10 mouse cellular contexts compared by ENCODE assay signal in genomic region chr1:127414500-127414899, GRCm38 (mm10).
DNase-seq lines count a peak whose midpoint lies in the region; ATAC-seq and TF ChIP-seq lines count a peak whose summit lies in the region.
"Had no signal": no experiment of that assay in that cellular context is flagged by ENCODE, and none has a peak within 500 bp of the region (broad histone marks: within the 10 kb centered on the region; RNA-seq: fewer than 3 reads in every experiment).

No protein-coding gene starts in this region.

- H3K4me2 ChIP-seq in hindbrain, embryonic 11.5 days (replicated peaks; ENCODE audit: low read depth, low read length): no peak overlapping the region
- H3K4me2 ChIP-seq in hindbrain, embryonic 13.5 days: no peak overlapping the region

- ATAC-seq in hindbrain, embryonic 11.5 days (ENCODE audit: low FRiP score): no peak
- ATAC-seq in hindbrain, embryonic 13.5 days (ENCODE audit: low FRiP score): no peak
- ATAC-seq: intestine, postnatal 0 days had no signal

- no peak for DNase-seq in hindbrain, embryonic 10.5 days (ENCODE audit: low spot score)
- DNase-seq in hindbrain, embryonic 11.5 days (ENCODE audit: low spot score): no peak
- peak; percentile 83 for DNase-seq in brain, embryonic 14.5 days (ENCODE audit: low read depth)
- peak; percentile 65 for DNase-seq in cerebellum, adult 9-10 months
- DNase-seq in thymus, postnatal 10 days (ENCODE audit: low spot score in 2 of 2): no peak
- DNase-seq in left cerebral cortex, adult 18-20 months (ENCODE audit: low spot score in 2 of 2): no peak
- DNase-seq in kidney, postnatal 10 days: no peak
- DNase-seq: thymus, postnatal 4 days had no signal

- no peak overlapping the region for H3K4me3 ChIP-seq in hindbrain, embryonic 10.5 days
- no peak overlapping the region for H3K4me3 ChIP-seq in hindbrain, embryonic 11.5 days (ENCODE audit: low read depth, low read length)
- H3K4me3 ChIP-seq in hindbrain, embryonic 13.5 days: no peak overlapping the region

- H3K36me3 ChIP-seq in hindbrain, embryonic 10.5 days: peaks cover 41% of the 10 kb centered on the region
- H3K36me3 ChIP-seq in hindbrain, embryonic 11.5 days (ENCODE audit: control insufficient read depth, insufficient read depth, low read length): no peaks in the 10 kb centered on the region
- peaks cover 24% of the 10 kb centered on the region for H3K36me3 ChIP-seq in hindbrain, embryonic 13.5 days

- H3K27me3 ChIP-seq in hindbrain, embryonic 10.5 days (ENCODE audit: insufficient read depth, poor library complexity, severe bottlenecking): no peaks in the 10 kb centered on the region
- H3K27me3 ChIP-seq in hindbrain, embryonic 11.5 days (ENCODE audit: control insufficient read depth, insufficient read depth, low read length): no peaks in the 10 kb centered on the region
- no peaks in the 10 kb centered on the region for H3K27me3 ChIP-seq in hindbrain, embryonic 13.5 days

- TF ChIP-seq CTCF in brain, embryonic 14.5 days (IDR thresholded peaks at IDR 0.05; ENCODE audit: borderline replicate concordance, extremely low read depth, insufficient read depth, insufficient read length): no peak

- no peaks in the 10 kb centered on the region for H3K9me3 ChIP-seq in hindbrain, embryonic 10.5 days
- H3K9me3 ChIP-seq in hindbrain, embryonic 11.5 days (ENCODE audit: control insufficient read depth, low read length): no peaks in the 10 kb centered on the region
- no peaks in the 10 kb centered on the region for H3K9me3 ChIP-seq in hindbrain, embryonic 13.5 days

- H3K4me1 ChIP-seq in hindbrain, embryonic 10.5 days (replicated peaks): peaks cover 20% of the 10 kb centered on the region
- no peaks in the 10 kb centered on the region for H3K4me1 ChIP-seq in hindbrain, embryonic 11.5 days (replicated peaks; ENCODE audit: control insufficient read depth, insufficient read depth, low read length)
- peaks cover 22% of the 10 kb centered on the region; the same call in 1 of the 2 replicates for H3K4me1 ChIP-seq in hindbrain, embryonic 13.5 days (replicated peaks)

- TF ChIP-seq POLR2A in brain, embryonic 14.5 days (IDR thresholded peaks at IDR 0.05; ENCODE audit: borderline replicate concordance, extremely low read depth, insufficient read depth, insufficient read length, poor library complexity, severe bottlenecking): no peak

- no peak overlapping the region for H3K9ac ChIP-seq in hindbrain, embryonic 11.5 days (ENCODE audit: low read depth, low read length)
- H3K9ac ChIP-seq in hindbrain, embryonic 13.5 days: no peak overlapping the region

- H3K27ac ChIP-seq in hindbrain, embryonic 10.5 days: peak overlapping the region; percentile 66
- H3K27ac ChIP-seq in hindbrain, embryonic 11.5 days (ENCODE audit: low read depth, low read length): no peak overlapping the region
- H3K27ac ChIP-seq in hindbrain, embryonic 13.5 days: peak overlapping the region; percentile 36

- WGBS in hindbrain, embryonic 10.5 days: 55% methylated on average over 7 of the region's 7 CpGs
- WGBS in hindbrain, embryonic 11.5 days: 52% methylated on average over 7 of the region's 7 CpGs
- WGBS in hindbrain, embryonic 13.5 days: 37% methylated on average over 7 of the region's 7 CpGs

Comparison
In these comparisons a context has a peak if more than half of its experiments do, and no peak if none do; other contexts are left out.
1. DNase-seq: peak in brain, embryonic 14.5 days (single experiment) and cerebellum, adult 9-10 months (single experiment); none in hindbrain, embryonic 10.5 days (single experiment), hindbrain, embryonic 11.5 days (single experiment), thymus, postnatal 10 days (0 of 2), left cerebral cortex, adult 18-20 months (0 of 2) and kidney, postnatal 10 days (single experiment).